Mouse (Mus musculus): ENCODE results near the gene Itga9. TPM values are rescaled to one million over a fixed set of nuclear protein-coding genes. Genes with fewer than 3 reads are reported as not detected.

Gene Itga9
- polyA plus RNA-seq, 1 experiment, result 0.14 TPM

GRCm38 (mm10) chr9:118863528-118863927 lies 257.0 kb downstream of the Itga9 start:
- H3K4me3 ChIP-seq, result no peak overlapping the region
- H3K4me2 ChIP-seq (ENCODE audit: low read depth), result no peak overlapping the region
- H3K27me3 ChIP-seq (ENCODE audit: control insufficient read depth, insufficient read depth, insufficient read length), result no peaks in the 10 kb centered on the region
- no peaks in the 10 kb centered on the region for H3K36me3 ChIP-seq (ENCODE audit: control insufficient read depth, insufficient read depth)
- no peak for TF ChIP-seq MYOG (IDR thresholded peaks at IDR 0.05; ENCODE audit: control insufficient read depth in 1 of 3, insufficient read depth in 1 of 3, insufficient read length in 2 of 3, low read depth in 2 of 3)
- TF ChIP-seq MAX (IDR thresholded peaks at IDR 0.05; ENCODE audit: low read depth), result no peak
- no peak for TF ChIP-seq REST (IDR thresholded peaks at IDR 0.05; ENCODE audit: insufficient read depth, insufficient read length)
- no peak for TF ChIP-seq USF1 (IDR thresholded peaks at IDR 0.05; ENCODE audit: low read depth)
- TF ChIP-seq POLR2AphosphoS2 (IDR thresholded peaks at IDR 0.05; ENCODE audit: insufficient read length, low read depth), result no peak
- no peak for TF ChIP-seq CEBPB (IDR thresholded peaks at IDR 0.05; ENCODE audit: insufficient read depth, poor library complexity, severe bottlenecking)
- no peak overlapping the region for H3ac ChIP-seq (ENCODE audit: control insufficient read depth, insufficient read length)
- no peaks in the 10 kb centered on the region for H3K79me2 ChIP-seq (ENCODE audit: control insufficient read depth, insufficient read depth)

DNA sequence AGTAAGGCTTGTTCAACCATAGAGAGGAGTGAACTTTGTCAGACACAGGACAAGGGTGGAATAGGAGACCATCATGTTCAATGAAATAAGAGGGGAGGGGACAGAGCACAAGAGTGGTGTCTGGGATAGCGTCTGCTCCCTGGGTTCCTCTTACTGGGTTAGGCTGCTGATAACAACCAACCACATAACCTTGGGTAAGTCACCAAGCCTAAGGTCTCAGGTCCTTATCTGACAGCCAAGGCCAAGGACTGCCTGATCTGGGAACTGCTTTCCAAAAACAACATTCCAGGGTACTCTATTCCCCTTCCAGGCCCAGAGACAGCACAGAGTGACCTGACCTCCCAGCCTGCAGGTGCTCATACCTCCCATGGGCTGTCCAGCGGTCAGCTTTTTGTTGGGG lies 260.5 kb downstream of the Itga9 start:
- H3K4me3 ChIP-seq, result no peak overlapping the region
- H3K4me2 ChIP-seq (ENCODE audit: low read depth), result no peak overlapping the region
- H3K79me2 ChIP-seq (ENCODE audit: control insufficient read depth, insufficient read depth), result no peaks in the 10 kb centered on the region
- H3K27me3 ChIP-seq (ENCODE audit: control insufficient read depth, insufficient read depth, insufficient read length), result no peaks in the 10 kb centered on the region
- no peaks in the 10 kb centered on the region for H3K36me3 ChIP-seq (ENCODE audit: control insufficient read depth, insufficient read depth)
- no peak overlapping the region for H3ac ChIP-seq (ENCODE audit: control insufficient read depth, insufficient read length)
- TF ChIP-seq CEBPB (IDR thresholded peaks at IDR 0.05; ENCODE audit: insufficient read depth, poor library complexity, severe bottlenecking), result no peak
- TF ChIP-seq REST (IDR thresholded peaks at IDR 0.05; ENCODE audit: insufficient read depth, insufficient read length), result no peak
- TF ChIP-seq E2F4 (IDR thresholded peaks at IDR 0.05; ENCODE audit: insufficient read depth), result no peak
- no peak for TF ChIP-seq TCF12 (IDR thresholded peaks at IDR 0.05; ENCODE audit: insufficient read depth, poor library complexity, severe bottlenecking)
- TF ChIP-seq POLR2A (IDR thresholded peaks at IDR 0.05; ENCODE audit: insufficient read length, low read depth), result no peak
- TF ChIP-seq POLR2AphosphoS2 (IDR thresholded peaks at IDR 0.05; ENCODE audit: insufficient read length, low read depth), result no peak

- TF ChIP-seq USF1 (IDR thresholded peaks at IDR 0.05; ENCODE audit: low read depth) (no peak), POLR2AphosphoS2 (IDR thresholded peaks at IDR 0.05; ENCODE audit: insufficient read length, low read depth) (no peak), TCF3 (IDR thresholded peaks at IDR 0.05; ENCODE audit: insufficient read length, low read depth) (no peak), MYOG (IDR thresholded peaks at IDR 0.05; ENCODE audit: control insufficient read depth in 1 of 3, insufficient read depth in 1 of 3, insufficient read length in 2 of 3, low read depth in 2 of 3) (no peak), CEBPB (IDR thresholded peaks at IDR 0.05; ENCODE audit: insufficient read depth, poor library complexity, severe bottlenecking) (no peak), MAX (IDR thresholded peaks at IDR 0.05; ENCODE audit: low read depth) (no peak), E2F4 (IDR thresholded peaks at IDR 0.05; ENCODE audit: insufficient read depth) (no peak), REST (IDR thresholded peaks at IDR 0.05; ENCODE audit: insufficient read depth, insufficient read length) (no peak)
- Histone ChIP-seq H3K4me2 (ENCODE audit: low read depth) (no peak overlapping the region), H3ac (ENCODE audit: control insufficient read depth, insufficient read length) (no peak overlapping the region), H3K36me3 (ENCODE audit: control insufficient read depth, insufficient read depth) (no peaks in the 10 kb centered on the region), H3K4me3 (no peak overlapping the region), H3K79me2 (ENCODE audit: control insufficient read depth, insufficient read depth) (no peaks in the 10 kb centered on the region), H3K27me3 (ENCODE audit: control insufficient read depth, insufficient read depth, insufficient read length) (no peaks in the 10 kb centered on the region)
Observed at GRCm38 (mm10) chr9:118867851-118868250, 261.4 kb downstream of the Itga9 start.

GRCm38 (mm10) chr9:118871089-118871488 lies 264.6 kb downstream of the Itga9 start:
- no peaks in the 10 kb centered on the region for H3K36me3 ChIP-seq (ENCODE audit: control insufficient read depth, insufficient read depth)
- H3K4me2 ChIP-seq (ENCODE audit: low read depth), result no peak overlapping the region
- no peaks in the 10 kb centered on the region for H3K79me2 ChIP-seq (ENCODE audit: control insufficient read depth, insufficient read depth)
- TF ChIP-seq MAX (IDR thresholded peaks at IDR 0.05; ENCODE audit: low read depth) (no peak), E2F4 (IDR thresholded peaks at IDR 0.05; ENCODE audit: insufficient read depth) (no peak), POLR2AphosphoS2 (IDR thresholded peaks at IDR 0.05; ENCODE audit: insufficient read length, low read depth) (no peak), SRF (IDR thresholded peaks at IDR 0.05; ENCODE audit: control insufficient read depth, insufficient read length, low read depth) (no peak), CEBPB (IDR thresholded peaks at IDR 0.05; ENCODE audit: insufficient read depth, poor library complexity, severe bottlenecking) (no peak), REST (IDR thresholded peaks at IDR 0.05; ENCODE audit: insufficient read depth, insufficient read length) (no peak)
- H3ac ChIP-seq (ENCODE audit: control insufficient read depth, insufficient read length), result no peak overlapping the region
- H3K27me3 ChIP-seq (ENCODE audit: control insufficient read depth, insufficient read depth, insufficient read length), result no peaks in the 10 kb centered on the region
- H3K4me3 ChIP-seq, result no peak overlapping the region

DNA sequence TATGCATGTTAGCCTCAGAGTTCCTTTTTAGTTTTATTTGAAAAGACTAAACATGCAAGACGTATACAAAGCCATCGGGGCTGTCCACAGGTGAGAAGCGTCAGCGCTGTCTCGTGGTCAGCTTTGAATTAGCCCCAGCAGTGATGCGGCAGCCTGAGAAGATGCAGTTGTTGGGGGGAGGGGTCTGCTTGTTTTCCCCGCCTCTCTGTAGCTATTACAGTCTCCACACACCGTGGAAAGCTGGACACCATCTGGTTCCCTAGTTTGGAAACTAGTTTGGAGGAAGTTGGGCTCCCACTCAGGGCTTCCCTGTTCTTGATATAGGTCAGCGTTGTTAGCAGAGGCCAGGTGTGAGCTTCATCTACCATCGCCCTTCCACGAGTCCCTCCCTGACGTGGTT lies 266.5 kb downstream of the Itga9 start:
- Histone ChIP-seq H3K4me3 (no peak overlapping the region), H3K36me3 (ENCODE audit: control insufficient read depth, insufficient read depth) (no peaks in the 10 kb centered on the region), H3K79me2 (ENCODE audit: control insufficient read depth, insufficient read depth) (no peaks in the 10 kb centered on the region), H3ac (ENCODE audit: control insufficient read depth, insufficient read length) (no peak overlapping the region), H3K27me3 (ENCODE audit: control insufficient read depth, insufficient read depth, insufficient read length) (no peaks in the 10 kb centered on the region), H3K4me2 (ENCODE audit: low read depth) (no peak overlapping the region)
- TF ChIP-seq TCF3 (IDR thresholded peaks at IDR 0.05; ENCODE audit: insufficient read length, low read depth), result no peak
- TF ChIP-seq MYOG (IDR thresholded peaks at IDR 0.05; ENCODE audit: control insufficient read depth in 1 of 3, insufficient read depth in 1 of 3, insufficient read length in 2 of 3, low read depth in 2 of 3), result no peak
- TF ChIP-seq USF1 (IDR thresholded peaks at IDR 0.05; ENCODE audit: low read depth), result no peak

DNA sequence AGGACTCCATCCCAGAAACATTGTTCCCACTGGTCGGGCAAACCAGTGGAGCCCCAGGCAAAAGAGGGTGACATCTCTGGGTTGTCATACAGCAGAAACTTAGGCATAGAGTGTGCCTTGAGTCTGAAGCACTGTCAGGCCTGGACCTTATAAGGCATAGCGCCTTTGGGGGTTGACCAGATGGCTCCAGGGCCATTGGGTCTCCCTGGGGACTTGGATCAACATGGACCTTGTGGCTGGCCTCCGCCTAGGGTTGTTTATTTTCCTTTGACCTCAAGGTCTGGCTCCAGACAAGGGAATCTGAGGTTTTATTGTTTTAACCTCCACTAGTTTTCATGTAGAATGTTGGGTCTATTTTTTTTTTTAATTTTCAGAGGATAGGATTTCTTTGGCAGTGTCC lies 267.1 kb downstream of the Itga9 start:
- H3K4me3 ChIP-seq, result no peak overlapping the region
- no peaks in the 10 kb centered on the region for H3K79me2 ChIP-seq (ENCODE audit: control insufficient read depth, insufficient read depth)
- no peak overlapping the region for H3K4me2 ChIP-seq (ENCODE audit: low read depth)
- TF ChIP-seq MYOD1 (IDR thresholded peaks at IDR 0.05; ENCODE audit: control insufficient read depth in 1 of 3, insufficient read length in 2 of 3, low read depth in 2 of 3), result no peak
- no peak for TF ChIP-seq CEBPB (IDR thresholded peaks at IDR 0.05; ENCODE audit: insufficient read depth, poor library complexity, severe bottlenecking)
- TF ChIP-seq E2F4 (IDR thresholded peaks at IDR 0.05; ENCODE audit: insufficient read depth), result no peak
- no peak for TF ChIP-seq POLR2A (IDR thresholded peaks at IDR 0.05; ENCODE audit: insufficient read length, low read depth)
- TF ChIP-seq USF1 (IDR thresholded peaks at IDR 0.05; ENCODE audit: low read depth), result no peak
- TF ChIP-seq REST (IDR thresholded peaks at IDR 0.05; ENCODE audit: insufficient read depth, insufficient read length), result no peak
- TF ChIP-seq TCF3 (IDR thresholded peaks at IDR 0.05; ENCODE audit: insufficient read length, low read depth), result no peak
- no peak for TF ChIP-seq POLR2AphosphoS2 (IDR thresholded peaks at IDR 0.05; ENCODE audit: insufficient read length, low read depth)
- TF ChIP-seq TCF12 (IDR thresholded peaks at IDR 0.05; ENCODE audit: insufficient read depth, poor library complexity, severe bottlenecking), result no peak
- no peak for TF ChIP-seq MYOG (IDR thresholded peaks at IDR 0.05; ENCODE audit: control insufficient read depth in 1 of 3, insufficient read depth in 1 of 3, insufficient read length in 2 of 3, low read depth in 2 of 3)
- TF ChIP-seq SRF (IDR thresholded peaks at IDR 0.05; ENCODE audit: control insufficient read depth, insufficient read length, low read depth), result no peak
- no peak for TF ChIP-seq MAX (IDR thresholded peaks at IDR 0.05; ENCODE audit: low read depth)
- no peaks in the 10 kb centered on the region for H3K27me3 ChIP-seq (ENCODE audit: control insufficient read depth, insufficient read depth, insufficient read length)
- no peak overlapping the region for H3ac ChIP-seq (ENCODE audit: control insufficient read depth, insufficient read length)
- no peaks in the 10 kb centered on the region for H3K36me3 ChIP-seq (ENCODE audit: control insufficient read depth, insufficient read depth)

Data from myocyte (in vitro differentiated cells).